Mouse (Mus musculus): ENCODE data around the gene Adipoq. TPM values are rescaled to one million over a fixed set of nuclear protein-coding genes. Genes with fewer than 3 reads are reported as not detected.

Gene Adipoq
- total and polyA plus RNA-seq, 3 experiments = 0.13 to 1.1 (median 0.99) TPM

DNA sequence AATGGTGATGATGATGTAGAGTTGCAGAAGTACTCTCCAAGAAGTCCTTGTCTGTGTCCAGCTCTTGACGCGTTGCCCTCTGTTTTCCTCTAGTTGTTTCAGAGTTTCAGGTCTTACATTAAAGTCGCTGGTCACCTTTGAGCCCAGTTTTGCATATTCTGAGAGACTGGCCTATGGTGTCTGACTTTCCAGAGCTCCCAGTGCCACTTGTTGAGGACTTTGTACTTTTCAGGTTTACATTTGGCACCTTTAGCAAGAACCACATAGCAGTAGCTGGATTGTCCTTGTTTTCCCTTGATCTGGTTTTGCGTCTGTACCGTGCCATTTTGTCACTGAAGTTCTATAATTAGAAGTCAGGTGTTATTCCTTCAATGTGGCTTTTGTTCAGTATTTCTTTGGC, 27.6 kb downstream of the Adipoq start:
- Histone ChIP-seq H3K4me2 (ENCODE audit: insufficient read depth, low read depth, poor library complexity, severe bottlenecking) (no peak overlapping the region), H3K36me3 (replicated peaks in 1 of 2; ENCODE audit: control insufficient read depth in 1 of 2, insufficient read depth in 1 of 2, low read length in 1 of 2) (no peaks in the 10 kb centered on the region), H3K9me3 (replicated peaks; ENCODE audit: low read length) (peaks cover 7% of the 10 kb centered on the region), H3K27ac (ENCODE audit: insufficient read depth, low read depth) (no peak overlapping the region), H3K27me3 (replicated peaks) (no peaks in the 10 kb centered on the region), H3K79me2 (replicated peaks; ENCODE audit: control insufficient read depth, extremely low read depth, insufficient read depth, poor library complexity, severe bottlenecking) (no peaks in the 10 kb centered on the region), H3K4me3 (replicated peaks in 1 of 3; ENCODE audit: low read depth in 2 of 3, low read length in 2 of 3, poor library complexity in 1 of 3) (no peak overlapping the region), H3K9ac (ENCODE audit: insufficient read depth, low read depth) (no peak overlapping the region), H3K4me1 (ENCODE audit: control insufficient read depth in 1 of 2, insufficient read depth in 2 of 2) (no peaks in the 10 kb centered on the region)
- no peak for DNase-seq (ENCODE audit: extremely low read depth)
- no peak for TF ChIP-seq MAFK (IDR thresholded peaks at IDR 0.05; ENCODE audit: insufficient replicate concordance, low read length)
- no peak for TF ChIP-seq PAX5 (IDR thresholded peaks at IDR 0.05; ENCODE audit: low read length)
- TF ChIP-seq MAX (IDR thresholded peaks at IDR 0.05; ENCODE audit: low read length) = no peak
- TF ChIP-seq KAT2A (IDR thresholded peaks at IDR 0.05; ENCODE audit: insufficient replicate concordance, low read length) = no peak
- no peak for TF ChIP-seq UBTF (IDR thresholded peaks at IDR 0.05; ENCODE audit: low read depth, low read length)
- TF ChIP-seq IRF4 (IDR thresholded peaks at IDR 0.05; ENCODE audit: low read depth, low read length) = no peak
- TF ChIP-seq MXI1 (IDR thresholded peaks at IDR 0.05; ENCODE audit: low read depth, low read length) = no peak
- in situ Hi-C loops (cut with MboI; ENCODE audit: low pct_ligation_motif_present, low pct_unique_long_range_greater_than_20kb, low sequenced_read_pairs) = no loop called here
- dilution Hi-C loops (cut with MboI; ENCODE audit: extremely low pct_ligation_motif_present, extremely low pct_unique_long_range_greater_than_20kb, low sequenced_read_pairs) = no loop called here

DNA sequence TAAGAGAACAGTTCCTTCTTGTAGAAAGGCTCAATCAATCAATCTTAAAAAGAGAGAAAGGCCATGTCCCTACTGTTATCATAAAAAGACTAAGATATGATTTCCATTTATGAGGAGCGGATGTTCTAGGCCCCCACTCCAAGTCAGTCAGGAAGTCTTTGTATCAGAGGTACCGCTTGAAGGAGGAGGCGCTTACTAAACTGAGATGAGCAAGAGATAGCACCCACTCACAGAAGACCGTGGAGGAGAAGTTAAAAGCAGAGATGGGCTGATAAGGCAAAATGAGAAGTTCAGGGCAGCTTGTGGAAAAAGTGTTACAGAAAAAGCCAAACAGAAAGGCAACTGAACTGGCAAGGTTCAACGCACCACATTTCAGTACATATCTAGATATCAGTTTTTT, 28.5 kb downstream of the Adipoq start:
- no peaks in the 10 kb centered on the region for H3K79me2 ChIP-seq (replicated peaks; ENCODE audit: control insufficient read depth, extremely low read depth, insufficient read depth, poor library complexity, severe bottlenecking)
- in situ Hi-C loops (cut with MboI; ENCODE audit: low pct_ligation_motif_present, low pct_unique_long_range_greater_than_20kb, low sequenced_read_pairs) = no loop called here
- no peak overlapping the region for H3K4me3 ChIP-seq (replicated peaks in 1 of 3; ENCODE audit: low read depth in 2 of 3, low read length in 2 of 3, poor library complexity in 1 of 3)
- no peak overlapping the region for H3K9ac ChIP-seq (ENCODE audit: insufficient read depth, low read depth)
- H3K4me1 ChIP-seq (ENCODE audit: control insufficient read depth in 1 of 2, insufficient read depth in 2 of 2) = no peaks in the 10 kb centered on the region
- DNase-seq (ENCODE audit: extremely low read depth) = no peak
- H3K27ac ChIP-seq (ENCODE audit: insufficient read depth, low read depth) = no peak overlapping the region
- dilution Hi-C loops (cut with MboI; ENCODE audit: extremely low pct_ligation_motif_present, extremely low pct_unique_long_range_greater_than_20kb, low sequenced_read_pairs) = no loop called here
- no peaks in the 10 kb centered on the region for H3K36me3 ChIP-seq (replicated peaks in 1 of 2; ENCODE audit: control insufficient read depth in 1 of 2, insufficient read depth in 1 of 2, low read length in 1 of 2)
- no peak overlapping the region for H3K4me2 ChIP-seq (ENCODE audit: insufficient read depth, low read depth, poor library complexity, severe bottlenecking)
- no peaks in the 10 kb centered on the region for H3K27me3 ChIP-seq (replicated peaks)
- H3K9me3 ChIP-seq (replicated peaks; ENCODE audit: low read length) = peaks cover 7% of the 10 kb centered on the region
- TF ChIP-seq E2F4 (IDR thresholded peaks at IDR 0.05; ENCODE audit: insufficient replicate concordance, low read depth, low read length) = no peak
- no peak for TF ChIP-seq PAX5 (IDR thresholded peaks at IDR 0.05; ENCODE audit: low read length)
- TF ChIP-seq EP300 (IDR thresholded peaks at IDR 0.05; ENCODE audit: low read length) = no peak
- no peak for TF ChIP-seq ZKSCAN1 (IDR thresholded peaks at IDR 0.05; ENCODE audit: borderline replicate concordance, low read depth, low read length)
- TF ChIP-seq IRF4 (IDR thresholded peaks at IDR 0.05; ENCODE audit: low read depth, low read length) = no peak
- no peak for TF ChIP-seq ZMIZ1 (IDR thresholded peaks at IDR 0.05; ENCODE audit: low read depth, low read length)
- TF ChIP-seq USF1 (IDR thresholded peaks at IDR 0.05; ENCODE audit: low read depth, low read length) = no peak
- TF ChIP-seq MAX (IDR thresholded peaks at IDR 0.05; ENCODE audit: low read length) = no peak
- TF ChIP-seq POLR2A (IDR thresholded peaks at IDR 0.05; ENCODE audit: low read depth, low read length) = no peak
- no peak for TF ChIP-seq CTCF (conservative IDR thresholded peaks at IDR 0.05 in 1 of 2, IDR thresholded peaks at IDR 0.05 in 1 of 2; ENCODE audit: low read depth in 2 of 2, low read length in 2 of 2)
- TF ChIP-seq USF2 (conservative IDR thresholded peaks at IDR 0.05; ENCODE audit: low read depth, low read length) = no peak
- TF ChIP-seq ZNF384 (IDR thresholded peaks at IDR 0.05; ENCODE audit: low read depth, low read length) = no peak
- no peak for TF ChIP-seq JUND (conservative IDR thresholded peaks at IDR 0.05; ENCODE audit: low read depth, low read length)
- no peak for TF ChIP-seq POLR2AphosphoS2 (IDR thresholded peaks at IDR 0.05; ENCODE audit: low read depth, low read length)
- TF ChIP-seq MAZ (IDR thresholded peaks at IDR 0.05; ENCODE audit: low read depth, low read length) = no peak
- TF ChIP-seq RCOR1 (conservative IDR thresholded peaks at IDR 0.05; ENCODE audit: low read depth, low read length) = no peak
- no peak for TF ChIP-seq MEF2A (IDR thresholded peaks at IDR 0.05; ENCODE audit: borderline replicate concordance, low read depth, low read length)
- no peak for TF ChIP-seq TBP (conservative IDR thresholded peaks at IDR 0.05; ENCODE audit: low read depth, low read length)
- TF ChIP-seq HCFC1 (IDR thresholded peaks at IDR 0.05; ENCODE audit: low read depth, low read length) = no peak
